Mouse (Mus musculus): ENCODE results near the gene Atp5g3. TPM values are rescaled to one million over a fixed set of nuclear protein-coding genes. Genes with fewer than 3 reads are reported as not detected.

The Atp5g3 gene
- polyA plus RNA-seq, 1 experiment: 1,861 TPM

DNA sequence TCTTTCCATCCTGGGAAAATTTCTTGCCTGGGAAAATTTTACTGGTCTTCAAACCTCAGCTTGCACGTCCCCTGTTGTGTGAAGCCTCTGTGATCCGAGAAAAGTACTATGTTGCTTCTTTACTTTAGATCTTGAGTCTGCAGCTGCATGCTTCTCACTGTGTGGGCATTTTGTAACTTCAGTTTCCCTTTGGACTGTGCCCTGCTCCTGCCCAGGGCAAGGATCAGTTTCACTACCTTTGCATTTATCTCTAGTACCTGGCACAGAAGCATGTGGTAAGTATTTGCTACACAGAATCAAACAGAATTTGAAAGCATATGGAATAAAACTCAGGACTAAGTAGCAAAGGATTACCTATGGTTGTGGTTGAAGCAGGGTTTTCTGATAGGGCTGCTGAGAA is 27.8 kb upstream of the Atp5g3 start:
- Histone ChIP-seq H3K4me3 (no peak overlapping the region), H3K79me2 (ENCODE audit: control insufficient read depth, insufficient read depth) (no peaks in the 10 kb centered on the region)
- no peak for TF ChIP-seq MYOD1 (IDR thresholded peaks at IDR 0.05; ENCODE audit: control insufficient read depth in 1 of 3, insufficient read length in 2 of 3, low read depth in 2 of 3)
- TF ChIP-seq TCF3 (IDR thresholded peaks at IDR 0.05; ENCODE audit: insufficient read length, low read depth): no peak
- no peak for TF ChIP-seq REST (IDR thresholded peaks at IDR 0.05; ENCODE audit: insufficient read depth, insufficient read length)
- TF ChIP-seq POLR2A (IDR thresholded peaks at IDR 0.05; ENCODE audit: insufficient read length, low read depth): no peak
- no peak for TF ChIP-seq USF1 (IDR thresholded peaks at IDR 0.05; ENCODE audit: low read depth)
- TF ChIP-seq CEBPB (IDR thresholded peaks at IDR 0.05; ENCODE audit: insufficient read depth, poor library complexity, severe bottlenecking): no peak
- no peak for TF ChIP-seq MYOG (IDR thresholded peaks at IDR 0.05; ENCODE audit: control insufficient read depth in 1 of 3, insufficient read depth in 1 of 3, insufficient read length in 2 of 3, low read depth in 2 of 3)
- no peak for TF ChIP-seq POLR2AphosphoS2 (IDR thresholded peaks at IDR 0.05; ENCODE audit: insufficient read length, low read depth)
- no peak for TF ChIP-seq SRF (IDR thresholded peaks at IDR 0.05; ENCODE audit: control insufficient read depth, insufficient read length, low read depth)
- no peak for TF ChIP-seq MAX (IDR thresholded peaks at IDR 0.05; ENCODE audit: low read depth)
- TF ChIP-seq TCF12 (IDR thresholded peaks at IDR 0.05; ENCODE audit: insufficient read depth, poor library complexity, severe bottlenecking): no peak
- no peak for TF ChIP-seq E2F4 (IDR thresholded peaks at IDR 0.05; ENCODE audit: insufficient read depth)

DNA sequence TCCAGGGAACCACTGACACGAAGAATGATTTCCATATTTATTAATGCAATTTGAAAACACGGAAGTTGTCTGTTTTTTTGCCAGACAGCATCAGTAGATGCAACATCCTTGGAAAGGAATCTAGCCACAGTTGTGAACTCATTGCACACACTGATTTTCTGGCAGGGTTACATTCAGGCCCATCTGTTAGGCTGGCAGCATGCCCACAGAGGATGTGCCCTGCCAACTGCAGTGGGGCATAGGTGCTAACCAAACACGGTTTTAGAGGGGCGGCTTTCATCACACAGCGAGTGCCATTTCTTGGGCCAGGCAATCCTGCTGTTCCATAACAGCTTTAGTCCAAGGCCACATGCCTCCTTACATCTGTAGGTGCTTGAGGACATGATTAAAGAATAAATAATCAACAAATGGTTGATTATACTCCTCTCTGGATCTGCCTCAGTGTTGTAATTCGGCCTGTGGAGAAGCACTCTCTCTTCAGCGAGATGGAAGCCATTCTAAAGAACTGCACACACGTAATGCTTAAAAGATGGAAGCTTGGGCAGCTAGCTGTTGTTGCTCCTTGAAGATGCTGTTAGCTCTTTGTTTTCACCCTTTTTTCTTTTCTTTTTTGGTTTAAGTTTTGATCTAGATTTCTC is 21.7 kb upstream of the Atp5g3 start:
- H3K79me2 ChIP-seq (ENCODE audit: control insufficient read depth, insufficient read depth): no peaks in the 10 kb centered on the region
- no peak overlapping the region for H3K4me3 ChIP-seq
- TF ChIP-seq TCF12 (IDR thresholded peaks at IDR 0.05; ENCODE audit: insufficient read depth, poor library complexity, severe bottlenecking) (no peak), MYOG (IDR thresholded peaks at IDR 0.05; ENCODE audit: control insufficient read depth in 1 of 3, insufficient read depth in 1 of 3, insufficient read length in 2 of 3, low read depth in 2 of 3) (peak in 1 of 3 experiments; percentile 30), E2F4 (IDR thresholded peaks at IDR 0.05; ENCODE audit: insufficient read depth) (no peak), USF1 (IDR thresholded peaks at IDR 0.05; ENCODE audit: low read depth) (no peak), POLR2AphosphoS2 (IDR thresholded peaks at IDR 0.05; ENCODE audit: insufficient read length, low read depth) (no peak), POLR2A (IDR thresholded peaks at IDR 0.05; ENCODE audit: insufficient read length, low read depth) (no peak), REST (IDR thresholded peaks at IDR 0.05; ENCODE audit: insufficient read depth, insufficient read length) (no peak)
- H3K36me3 ChIP-seq (ENCODE audit: control insufficient read depth, insufficient read depth): no peaks in the 10 kb centered on the region
- H3K27me3 ChIP-seq (ENCODE audit: control insufficient read depth, insufficient read depth, insufficient read length): no peaks in the 10 kb centered on the region
- no peak overlapping the region for H3K4me2 ChIP-seq (ENCODE audit: low read depth)
- H3ac ChIP-seq (ENCODE audit: control insufficient read depth, insufficient read length): no peak overlapping the region

More for the DNA sequence above, 27.8 kb upstream of the Atp5g3 start:
- no peak overlapping the region for H3K4me2 ChIP-seq (ENCODE audit: low read depth)
- H3K36me3 ChIP-seq (ENCODE audit: control insufficient read depth, insufficient read depth): no peaks in the 10 kb centered on the region
- H3ac ChIP-seq (ENCODE audit: control insufficient read depth, insufficient read length): no peak overlapping the region
- H3K27me3 ChIP-seq (ENCODE audit: control insufficient read depth, insufficient read depth, insufficient read length): no peaks in the 10 kb centered on the region

DNA sequence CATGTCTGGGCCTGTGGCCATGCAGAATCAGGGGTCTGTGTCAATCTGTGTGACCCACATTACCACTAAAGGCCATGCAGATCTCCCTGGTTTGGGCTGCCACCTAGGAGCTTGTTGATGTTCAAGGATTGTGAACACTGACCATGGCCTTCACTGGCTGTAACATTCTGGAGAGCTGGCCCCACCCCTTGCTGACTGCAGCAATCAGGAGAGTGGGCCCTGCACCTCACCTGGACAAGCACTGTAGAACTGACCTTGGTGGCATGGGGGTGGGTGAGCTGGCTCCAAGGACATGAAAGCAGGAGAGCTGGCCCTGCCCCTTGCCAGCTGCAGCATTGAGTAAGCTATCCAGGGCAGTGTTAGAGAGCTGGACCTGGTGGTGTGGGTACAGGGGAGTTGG is 16.6 kb upstream of the Atp5g3 start:
- peaks cover 12% of the 10 kb centered on the region for H3K27me3 ChIP-seq (ENCODE audit: control insufficient read depth, insufficient read depth, insufficient read length)
- no peaks in the 10 kb centered on the region for H3K36me3 ChIP-seq (ENCODE audit: control insufficient read depth, insufficient read depth)
- no peak overlapping the region for H3K4me2 ChIP-seq (ENCODE audit: low read depth)
- H3K4me3 ChIP-seq: no peak overlapping the region
- H3ac ChIP-seq (ENCODE audit: control insufficient read depth, insufficient read length): no peak overlapping the region
- TF ChIP-seq USF1 (IDR thresholded peaks at IDR 0.05; ENCODE audit: low read depth) (no peak), MAX (IDR thresholded peaks at IDR 0.05; ENCODE audit: low read depth) (no peak), POLR2A (IDR thresholded peaks at IDR 0.05; ENCODE audit: insufficient read length, low read depth) (no peak), MYOD1 (IDR thresholded peaks at IDR 0.05; ENCODE audit: control insufficient read depth in 1 of 3, insufficient read length in 2 of 3, low read depth in 2 of 3) (no peak), E2F4 (IDR thresholded peaks at IDR 0.05; ENCODE audit: insufficient read depth) (no peak), REST (IDR thresholded peaks at IDR 0.05; ENCODE audit: insufficient read depth, insufficient read length) (no peak), TCF12 (IDR thresholded peaks at IDR 0.05; ENCODE audit: insufficient read depth, poor library complexity, severe bottlenecking) (no peak), CEBPB (IDR thresholded peaks at IDR 0.05; ENCODE audit: insufficient read depth, poor library complexity, severe bottlenecking) (no peak), SRF (IDR thresholded peaks at IDR 0.05; ENCODE audit: control insufficient read depth, insufficient read length, low read depth) (no peak), TCF3 (IDR thresholded peaks at IDR 0.05; ENCODE audit: insufficient read length, low read depth) (no peak), MYOG (IDR thresholded peaks at IDR 0.05; ENCODE audit: control insufficient read depth in 1 of 3, insufficient read depth in 1 of 3, insufficient read length in 2 of 3, low read depth in 2 of 3) (no peak), POLR2AphosphoS2 (IDR thresholded peaks at IDR 0.05; ENCODE audit: insufficient read length, low read depth) (no peak)
- H3K79me2 ChIP-seq (ENCODE audit: control insufficient read depth, insufficient read depth): no peaks in the 10 kb centered on the region

DNA sequence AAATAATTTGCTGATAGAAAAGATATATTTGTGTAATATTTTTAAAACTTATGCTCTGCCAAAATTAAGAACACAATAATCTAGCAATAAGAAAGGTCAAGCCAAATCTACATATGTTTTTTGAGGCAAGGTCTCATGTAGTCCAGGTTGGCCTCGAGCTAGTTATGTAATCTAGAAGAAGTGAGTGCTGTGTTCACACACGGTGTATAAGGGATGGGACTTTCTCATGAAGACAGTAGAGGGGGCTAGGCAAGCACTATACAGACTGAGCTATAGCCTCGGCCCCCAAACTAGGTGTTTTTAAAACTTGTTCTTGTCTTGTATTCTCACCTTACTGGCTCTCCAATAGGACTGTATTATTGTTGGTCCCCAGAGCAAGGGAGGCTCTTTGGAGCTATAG is 14.4 kb upstream of the Atp5g3 start:
- Histone ChIP-seq H3K36me3 (ENCODE audit: control insufficient read depth, insufficient read depth) (no peaks in the 10 kb centered on the region), H3K27me3 (ENCODE audit: control insufficient read depth, insufficient read depth, insufficient read length) (peaks cover 26% of the 10 kb centered on the region), H3K4me2 (ENCODE audit: low read depth) (no peak overlapping the region), H3K79me2 (ENCODE audit: control insufficient read depth, insufficient read depth) (no peaks in the 10 kb centered on the region), H3K4me3 (no peak overlapping the region), H3ac (ENCODE audit: control insufficient read depth, insufficient read length) (no peak overlapping the region)
- TF ChIP-seq MYOD1 (IDR thresholded peaks at IDR 0.05; ENCODE audit: control insufficient read depth in 1 of 3, insufficient read length in 2 of 3, low read depth in 2 of 3) (no peak), MAX (IDR thresholded peaks at IDR 0.05; ENCODE audit: low read depth) (no peak), POLR2AphosphoS2 (IDR thresholded peaks at IDR 0.05; ENCODE audit: insufficient read length, low read depth) (no peak), SRF (IDR thresholded peaks at IDR 0.05; ENCODE audit: control insufficient read depth, insufficient read length, low read depth) (no peak), REST (IDR thresholded peaks at IDR 0.05; ENCODE audit: insufficient read depth, insufficient read length) (no peak), TCF12 (IDR thresholded peaks at IDR 0.05; ENCODE audit: insufficient read depth, poor library complexity, severe bottlenecking) (no peak)

DNA sequence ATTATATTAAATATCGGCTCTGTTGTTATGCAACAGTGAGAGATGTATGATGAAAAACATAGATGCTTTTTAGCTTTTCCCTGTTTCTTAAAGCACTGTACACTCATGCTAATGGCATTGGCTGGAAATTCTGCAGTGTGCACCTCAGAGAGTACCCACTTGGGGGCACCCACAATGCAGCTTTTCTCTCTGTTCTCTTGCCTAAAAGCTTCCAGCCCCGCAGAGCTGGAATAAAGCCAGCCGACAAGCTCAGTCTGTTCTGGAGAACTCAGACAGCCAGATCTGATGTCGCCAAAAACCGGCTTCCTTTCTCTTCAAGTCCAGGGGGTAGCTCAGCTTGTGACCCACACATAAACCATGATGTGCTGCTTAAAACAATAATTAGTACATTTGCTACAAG is 14.0 kb upstream of the Atp5g3 start:
- Histone ChIP-seq H3K4me2 (ENCODE audit: low read depth) (no peak overlapping the region), H3ac (ENCODE audit: control insufficient read depth, insufficient read length) (no peak overlapping the region), H3K36me3 (ENCODE audit: control insufficient read depth, insufficient read depth) (no peaks in the 10 kb centered on the region), H3K4me3 (no peak overlapping the region), H3K27me3 (ENCODE audit: control insufficient read depth, insufficient read depth, insufficient read length) (peaks cover 28% of the 10 kb centered on the region), H3K79me2 (ENCODE audit: control insufficient read depth, insufficient read depth) (no peaks in the 10 kb centered on the region)
- no peak for TF ChIP-seq POLR2AphosphoS2 (IDR thresholded peaks at IDR 0.05; ENCODE audit: insufficient read length, low read depth)
- TF ChIP-seq MYOG (IDR thresholded peaks at IDR 0.05; ENCODE audit: control insufficient read depth in 1 of 3, insufficient read depth in 1 of 3, insufficient read length in 2 of 3, low read depth in 2 of 3): no peak
- TF ChIP-seq SRF (IDR thresholded peaks at IDR 0.05; ENCODE audit: control insufficient read depth, insufficient read length, low read depth): no peak
- TF ChIP-seq MAX (IDR thresholded peaks at IDR 0.05; ENCODE audit: low read depth): no peak
- TF ChIP-seq TCF3 (IDR thresholded peaks at IDR 0.05; ENCODE audit: insufficient read length, low read depth): no peak
